Mouse (Mus musculus): ENCODE results near the gene Slc26a6. TPM values are rescaled to one million over a fixed set of nuclear protein-coding genes. Genes with fewer than 3 reads are reported as not detected.

The Slc26a6 gene
- polyA plus RNA-seq, 1 experiment from 2014 or later, result 12.6 TPM

GRCm38 (mm10) chr9:108945111-108945510 is 92.0 kb downstream of the Slc26a6 start:
- no peak overlapping the region for H3K4me3 ChIP-seq
- peaks cover 98% of the 10 kb centered on the region for H3K36me3 ChIP-seq
- no peaks in the 10 kb centered on the region for H3K9me3 ChIP-seq
- 79% methylated on average over 9 of the region's 9 CpGs for WGBS
- no peak for DNase-seq (ENCODE audit: low spot score)
- no peak overlapping the region for H3K27ac ChIP-seq
- H3K4me1 ChIP-seq (replicated peaks), result peaks cover 8% of the 10 kb centered on the region; the same call in 1 of the 2 replicates
- no peaks in the 10 kb centered on the region for H3K27me3 ChIP-seq (ENCODE audit: insufficient read depth, poor library complexity, severe bottlenecking)

- Histone ChIP-seq H3K27me3 (ENCODE audit: insufficient read depth, poor library complexity, severe bottlenecking) (no peaks in the 10 kb centered on the region), H3K36me3 (peaks cover 98% of the 10 kb centered on the region)
- 88% methylated on average over 5 of the region's 5 CpGs for WGBS
Measured at GRCm38 (mm10) chr9:108945608-108946007, 92.5 kb downstream of the Slc26a6 start.

GRCm38 (mm10) chr9:108949231-108949966 is 96.3 kb downstream of the Slc26a6 start:
- no peak overlapping the region for H3K4me3 ChIP-seq
- H3K9me3 ChIP-seq, result no peaks in the 10 kb centered on the region
- DNase-seq (ENCODE audit: low spot score), result peak; percentile 48
- peaks cover 28% of the 10 kb centered on the region for H3K4me1 ChIP-seq (replicated peaks)
- peaks cover 70% of the 10 kb centered on the region for H3K36me3 ChIP-seq
- WGBS, result 76% methylated on average over 13 of the region's 13 CpGs
- peaks cover 23% of the 10 kb centered on the region for H3K27me3 ChIP-seq (ENCODE audit: insufficient read depth, poor library complexity, severe bottlenecking)
- 0 out of 2 replicates have a peak overlapping the region, but pooled peaks have one; percentile 25 for H3K27ac ChIP-seq

More at GRCm38 (mm10) chr9:108945608-108946007, 92.5 kb downstream of the Slc26a6 start:
- H3K27ac ChIP-seq, result no peak overlapping the region
- DNase-seq (ENCODE audit: low spot score), result no peak
- no peak overlapping the region for H3K4me3 ChIP-seq
- H3K4me1 ChIP-seq (replicated peaks), result peaks cover 9% of the 10 kb centered on the region; the same call in 1 of the 2 replicates
- H3K9me3 ChIP-seq, result no peaks in the 10 kb centered on the region

DNA sequence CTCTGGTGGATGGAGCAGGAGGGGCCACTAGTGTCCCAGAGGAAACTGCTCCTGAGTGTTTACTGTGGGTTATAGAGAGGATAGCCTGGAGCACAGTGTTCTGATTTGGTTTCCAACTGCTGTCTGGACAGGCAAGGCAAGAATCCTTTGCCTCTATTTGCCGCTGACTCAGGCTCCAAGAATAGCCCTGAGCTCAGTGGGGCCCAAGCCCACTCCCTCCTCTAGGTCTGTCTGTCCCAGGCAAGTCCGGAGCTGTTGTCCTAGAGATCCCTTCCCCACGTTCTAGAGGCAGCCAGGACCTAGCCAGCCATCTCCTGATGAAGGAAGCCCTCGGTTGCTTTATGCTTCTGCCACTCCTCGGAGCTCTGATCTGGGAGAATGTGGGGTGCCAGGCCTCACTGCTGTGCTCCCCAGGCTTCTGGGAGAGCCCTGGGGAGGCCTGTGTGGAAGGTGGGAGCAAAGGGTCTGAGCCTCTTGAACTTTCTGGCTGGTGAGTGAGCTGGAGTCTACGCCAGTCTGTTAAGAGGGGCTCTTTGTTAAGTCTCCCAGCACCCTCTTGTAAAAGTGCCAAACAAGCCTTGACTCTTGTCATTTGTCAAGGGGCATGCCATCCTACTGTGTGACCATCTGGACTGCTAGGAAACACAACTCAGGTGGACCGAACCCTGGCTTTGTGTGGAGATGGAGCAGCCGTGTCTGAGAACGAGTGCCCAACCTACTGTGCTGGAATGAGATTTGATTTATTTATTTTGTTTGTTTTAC is 97.1 kb downstream of the Slc26a6 start:
- Histone ChIP-seq H3K36me3 (peaks cover 63% of the 10 kb centered on the region), H3K9me3 (no peaks in the 10 kb centered on the region), H3K27ac (0 out of 2 replicates have a peak overlapping the region, but pooled peaks have one; percentile 26), H3K27me3 (ENCODE audit: insufficient read depth, poor library complexity, severe bottlenecking) (peaks cover 30% of the 10 kb centered on the region), H3K4me1 (replicated peaks) (peaks cover 34% of the 10 kb centered on the region), H3K4me3 (no peak overlapping the region)
- WGBS, result 88% methylated on average over 9 of the region's 9 CpGs
- DNase-seq (ENCODE audit: low spot score), result no peak

- DNase-seq (ENCODE audit: low spot score), result no peak
- peaks cover 30% of the 10 kb centered on the region for H3K27me3 ChIP-seq (ENCODE audit: insufficient read depth, poor library complexity, severe bottlenecking)
- peaks cover 34% of the 10 kb centered on the region for H3K4me1 ChIP-seq (replicated peaks)
- peak within 1 kb of the TSS; percentile 37 for H3K4me3 ChIP-seq
- H3K9me3 ChIP-seq, result no peaks in the 10 kb centered on the region
- WGBS, result 10% methylated on average over 15 of the region's 15 CpGs
- no peak within 1 kb of the TSS for H3K27ac ChIP-seq
- peaks cover 33% of the 10 kb centered on the region for H3K36me3 ChIP-seq
Measured at GRCm38 (mm10) chr9:108953081-108953636, 100.1 kb downstream of the Slc26a6 start, which contains the start of gene Col7a1. Gene Col7a1 (plus strand): TSS chr9:108953586.

GRCm38 (mm10) chr9:108955241-108955640 is 102.2 kb downstream of the Slc26a6 start:
- 95% methylated on average over 11 of the region's 11 CpGs for WGBS
- Histone ChIP-seq H3K27me3 (ENCODE audit: insufficient read depth, poor library complexity, severe bottlenecking) (peaks cover 30% of the 10 kb centered on the region), H3K9me3 (no peaks in the 10 kb centered on the region), H3K4me1 (replicated peaks) (peaks cover 25% of the 10 kb centered on the region), H3K27ac (no peak overlapping the region), H3K4me3 (no peak overlapping the region), H3K36me3 (peaks cover 12% of the 10 kb centered on the region)
- no peak for DNase-seq (ENCODE audit: low spot score)

DNA sequence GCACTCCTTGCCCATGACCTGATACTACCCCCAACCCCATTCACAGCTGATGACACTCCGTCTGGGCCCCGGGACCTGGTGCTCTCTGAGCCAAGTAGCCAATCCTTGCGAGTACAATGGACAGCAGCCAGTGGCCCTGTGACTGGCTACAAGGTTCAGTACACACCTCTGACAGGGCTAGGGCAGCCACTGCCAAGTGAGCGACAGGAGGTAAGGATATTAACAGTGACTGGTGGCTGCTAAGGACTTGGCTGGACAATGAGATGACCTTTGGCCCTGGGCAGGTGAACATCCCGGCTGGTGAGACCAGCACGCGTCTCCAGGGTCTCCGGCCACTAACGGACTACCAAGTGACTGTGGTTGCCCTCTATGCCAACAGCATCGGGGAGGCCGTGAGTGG is 102.8 kb downstream of the Slc26a6 start:
- 88% methylated on average over 11 of the region's 11 CpGs for WGBS
- Histone ChIP-seq H3K9me3 (no peaks in the 10 kb centered on the region), H3K4me3 (no peak overlapping the region), H3K27me3 (ENCODE audit: insufficient read depth, poor library complexity, severe bottlenecking) (peaks cover 30% of the 10 kb centered on the region), H3K4me1 (replicated peaks) (peaks cover 25% of the 10 kb centered on the region), H3K27ac (no peak overlapping the region), H3K36me3 (peaks cover 6% of the 10 kb centered on the region)
- no peak for DNase-seq (ENCODE audit: low spot score)

Other genes with a start within 250 kb of the Slc26a6 start
- 56.4 and 58.8 TPM in 2 replicates for gene Arih2, start 203.9 kb upstream of the Slc26a6 start, polyA plus RNA-seq (2016; fragmentation: Nextera tagmentation; extraction: Ambion mirVana)
- gene Slc25a20, start 191.2 kb upstream of the Slc26a6 start, polyA plus RNA-seq (2016; fragmentation: Nextera tagmentation; extraction: Ambion mirVana), result 30.0 and 33.8 TPM in 2 replicates
- 34.2 and 35.0 TPM in 2 replicates for gene Prkar2a, start 164.0 kb upstream of the Slc26a6 start, polyA plus RNA-seq (2016; fragmentation: Nextera tagmentation; extraction: Ambion mirVana)
- gene Ip6k2, start 69.5 kb upstream of the Slc26a6 start, polyA plus RNA-seq (2016; fragmentation: Nextera tagmentation; extraction: Ambion mirVana), result 87.2 and 117 TPM in 2 replicates
- gene Nckipsd, start 44.9 kb upstream of the Slc26a6 start, polyA plus RNA-seq (2016; fragmentation: Nextera tagmentation; extraction: Ambion mirVana), result 14.9 and 16.2 TPM in 2 replicates
- gene Celsr3, start 27.0 kb upstream of the Slc26a6 start, polyA plus RNA-seq (2016; fragmentation: Nextera tagmentation; extraction: Ambion mirVana), result 4.5 and 7.2 TPM in 2 replicates
- 0.17 and 0.24 TPM in 2 replicates for gene Tmem89, start 61.3 kb downstream of the Slc26a6 start, polyA plus RNA-seq (2016; fragmentation: Nextera tagmentation; extraction: Ambion mirVana)
- gene Uqcrc1, start 83.3 kb downstream of the Slc26a6 start, polyA plus RNA-seq (2016; fragmentation: Nextera tagmentation; extraction: Ambion mirVana), result 478 and 495 TPM in 2 replicates
- 1.2 and 3.3 TPM in 2 replicates for gene Col7a1, start 100.3 kb downstream of the Slc26a6 start, polyA plus RNA-seq (2016; fragmentation: Nextera tagmentation; extraction: Ambion mirVana)
- not detected in 2 replicates for gene Ucn2, start 132.7 kb downstream of the Slc26a6 start, polyA plus RNA-seq (2016; fragmentation: Nextera tagmentation; extraction: Ambion mirVana)
- 11.9 and 17.6 TPM in 2 replicates for gene Pfkfb4, start 138.5 kb downstream of the Slc26a6 start, polyA plus RNA-seq (2016; fragmentation: Nextera tagmentation; extraction: Ambion mirVana)
- 38.8 and 43.6 TPM in 2 replicates for gene Shisa5, start 185.3 kb downstream of the Slc26a6 start, polyA plus RNA-seq (2016; fragmentation: Nextera tagmentation; extraction: Ambion mirVana)
- 8.1 and 11.3 TPM in 2 replicates for gene Trex1, start 206.5 kb downstream of the Slc26a6 start, polyA plus RNA-seq (2016; fragmentation: Nextera tagmentation; extraction: Ambion mirVana)
- gene Atrip, start 220.8 kb downstream of the Slc26a6 start, polyA plus RNA-seq (2016; fragmentation: Nextera tagmentation; extraction: Ambion mirVana), result 30.5 and 32.1 TPM in 2 replicates
- 14.4 and 16.1 TPM in 2 replicates for gene Ccdc51, start 229.2 kb downstream of the Slc26a6 start, polyA plus RNA-seq (2016; fragmentation: Nextera tagmentation; extraction: Ambion mirVana)
- 758 and 785 TPM in 2 replicates for gene Tma7, start 229.3 kb downstream of the Slc26a6 start, polyA plus RNA-seq (2016; fragmentation: Nextera tagmentation; extraction: Ambion mirVana)
- 26.8 and 34.4 TPM in 2 replicates for gene Plxnb1, start 242.1 kb downstream of the Slc26a6 start, polyA plus RNA-seq (2016; fragmentation: Nextera tagmentation; extraction: Ambion mirVana)

All from hindbrain, embryonic 10.5 days (tissue).